Mouse (Mus musculus) neural tube, embryonic 14.5 days (tissue): ENCODE data around the gene Ahctf1. TPM values are rescaled to one million over a fixed set of nuclear protein-coding genes. Genes with fewer than 3 reads are reported as not detected.
"Not testable (repeated sequence)": the region's sequence is repeated elsewhere in the genome, so short reads cannot be mapped to it uniquely, and the experiment has no call there.

ENCODE experiments used
- ATAC-seq: fragments of 200-750 bp; cut with Nextera tagmentation; 2 replicates; pipeline ENCODE4 v1.8.0; 2017; ENCODE audit warnings: low read depth, mild to moderate bottlenecking, moderate TSS enrichment, moderate library complexity
- H3K27ac ChIP-seq: fragments of 300-500 bp; sonication (generic); 2 replicates; pipeline ENCODE4 v1.5.1; 2014; ENCODE audit warnings: low read depth, mild to moderate bottlenecking, control low read depth, low read length, moderate library complexity, mixed read lengths
- H3K27me3 ChIP-seq: fragments of 300-500 bp; sonication (generic); 2 replicates; pipeline ENCODE4 v1.6.1; 2014; ENCODE audit warnings: low read length; ENCODE audit not compliant: control insufficient read depth, insufficient read depth
- H3K36me3 ChIP-seq: fragments of 300-500 bp; sonication (generic); 2 replicates; pipeline ENCODE4 v1.6.1; 2014; ENCODE audit warnings: low read length, mixed read lengths; ENCODE audit not compliant: control insufficient read depth, insufficient read depth
- H3K4me1 ChIP-seq: fragments of 300-500 bp; sonication (generic); 2 replicates; pipeline ENCODE4 v1.6.1; 2014; ENCODE audit warnings: low read length; ENCODE audit not compliant: control insufficient read depth, insufficient read depth
- H3K4me2 ChIP-seq: fragments of 300-500 bp; sonication (generic); 2 replicates; pipeline ENCODE4 v1.6.1; 2014; ENCODE audit warnings: mild to moderate bottlenecking, low read depth, low read length, control low read depth
- H3K4me3 ChIP-seq: fragments of 300-500 bp; sonication (generic); 2 replicates; pipeline ENCODE4 v1.5.1; 2014; ENCODE audit warnings: low read depth, low read length, control low read depth, mixed read lengths
- H3K9ac ChIP-seq: fragments of 300-500 bp; sonication (generic); replicated peaks from 2 replicates; pipeline ENCODE4 v1.6.1; 2014; ENCODE audit warnings: low read depth, mild to moderate bottlenecking, control low read depth, low read length, mixed read lengths
- H3K9me3 ChIP-seq: fragments of 300-500 bp; sonication (generic); 2 replicates; pipeline ENCODE4 v1.6.1; 2016; ENCODE audit warnings: low read length; ENCODE audit not compliant: control insufficient read depth
- WGBS: fragments of 180-500 bp; shearing (Covaris S2); extraction: QIAGEN DNeasy Blood & Tissue Kit; methylation state at CpG from one replicate; pipeline ENCODE4 v1.1.7; 2014; 5-methylcytosine and 5-hydroxymethylcytosine counted together
- polyA plus RNA-seq: library from polyadenylated mRNA; unstranded; fragments of >200 nt; fragmentation: Nextera tagmentation; extraction: Ambion mirVana; gene quantifications from 2 replicates; pipeline ENCODE4 v1.2.1, GENCODE M21; 2014

The Ahctf1 gene
- polyA plus RNA-seq, 1 experiment from 2014 or later: 23.6 TPM

- no peaks in the 10 kb centered on the region for H3K9me3 ChIP-seq
- no peak overlapping the region for H3K4me2 ChIP-seq
- ATAC-seq: no peak
- no peak overlapping the region for H3K27ac ChIP-seq
- WGBS: 42% methylated on average over 15 of the region's 15 CpGs
- H3K4me3 ChIP-seq: no peak overlapping the region
- no peaks in the 10 kb centered on the region for H3K36me3 ChIP-seq
- no peaks in the 10 kb centered on the region for H3K4me1 ChIP-seq
- no peak overlapping the region for H3K9ac ChIP-seq
- H3K27me3 ChIP-seq: no peaks in the 10 kb centered on the region
These were observed 68.7 kb downstream of the Ahctf1 start for GRCm38 (mm10) chr1:179734500-179735474.

- Histone ChIP-seq H3K27ac (no peak overlapping the region), H3K36me3 (no peaks in the 10 kb centered on the region), H3K4me3 (no peak overlapping the region), H3K9me3 (no peaks in the 10 kb centered on the region), H3K4me2 (no peak overlapping the region), H3K4me1 (no peaks in the 10 kb centered on the region), H3K9ac (no peak overlapping the region), H3K27me3 (no peaks in the 10 kb centered on the region)
- ATAC-seq: no peak
- 96% methylated on average over 3 of the region's 3 CpGs for WGBS
These were observed 72.1 kb downstream of the Ahctf1 start for GRCm38 (mm10) chr1:179731391-179731790.

GRCm38 (mm10) chr1:179728661-179729060 is 74.8 kb downstream of the Ahctf1 start:
- H3K9ac ChIP-seq: no peak overlapping the region
- H3K4me2 ChIP-seq: no peak overlapping the region
- H3K4me3 ChIP-seq: no peak overlapping the region
- no peaks in the 10 kb centered on the region for H3K36me3 ChIP-seq
- H3K9me3 ChIP-seq: no peaks in the 10 kb centered on the region
- ATAC-seq: no peak
- H3K27me3 ChIP-seq: no peaks in the 10 kb centered on the region
- H3K4me1 ChIP-seq: no peaks in the 10 kb centered on the region
- 89% methylated on average over 10 of the region's 10 CpGs for WGBS
- no peak overlapping the region for H3K27ac ChIP-seq

- no peak overlapping the region for H3K4me3 ChIP-seq
- H3K9ac ChIP-seq: no peak overlapping the region
- H3K36me3 ChIP-seq: no peaks in the 10 kb centered on the region
- no peak for ATAC-seq
- no peaks in the 10 kb centered on the region for H3K9me3 ChIP-seq
- no peaks in the 10 kb centered on the region for H3K4me1 ChIP-seq
- no peak overlapping the region for H3K4me2 ChIP-seq
- H3K27ac ChIP-seq: no peak overlapping the region
- H3K27me3 ChIP-seq: no peaks in the 10 kb centered on the region
- 31% methylated on average over 8 of the region's 8 CpGs for WGBS
These were observed 80.5 kb downstream of the Ahctf1 start for GRCm38 (mm10) chr1:179722811-179723469.

GRCm38 (mm10) chr1:179715786-179716185 is 87.7 kb downstream of the Ahctf1 start:
- WGBS: 95% methylated on average over 4 of the region's 4 CpGs
- Histone ChIP-seq H3K27me3 (no peaks in the 10 kb centered on the region), H3K9me3 (no peaks in the 10 kb centered on the region), H3K9ac (no peak overlapping the region), H3K4me3 (no peak overlapping the region), H3K36me3 (no peaks in the 10 kb centered on the region), H3K4me1 (no peaks in the 10 kb centered on the region), H3K4me2 (no peak overlapping the region), H3K27ac (no peak overlapping the region)
- no peak for ATAC-seq

- not testable (repeated sequence) for ATAC-seq, H3K4me1 ChIP-seq, H3K4me3 ChIP-seq, H3K9me3 ChIP-seq, H3K27ac ChIP-seq, H3K4me2 ChIP-seq, H3K9ac ChIP-seq, H3K27me3 ChIP-seq, H3K36me3 ChIP-seq
- WGBS: 100% methylated on average over 2 of the region's 4 CpGs
These were observed 88.2 kb downstream of the Ahctf1 start for GRCm38 (mm10) chr1:179715289-179715688.

- Histone ChIP-seq H3K9ac (no peak overlapping the region), H3K4me2 (no peak overlapping the region), H3K4me3 (no peak overlapping the region), H3K36me3 (no peaks in the 10 kb centered on the region), H3K9me3 (no peaks in the 10 kb centered on the region), H3K4me1 (no peaks in the 10 kb centered on the region), H3K27me3 (no peaks in the 10 kb centered on the region), H3K27ac (no peak overlapping the region)
- no peak for ATAC-seq
- WGBS: 82% methylated on average over 3 of the region's 3 CpGs
These were observed 90.1 kb downstream of the Ahctf1 start for GRCm38 (mm10) chr1:179713367-179713766.

GRCm38 (mm10) chr1:179712658-179713057 is 90.8 kb downstream of the Ahctf1 start:
- Histone ChIP-seq H3K9ac (no peak overlapping the region), H3K9me3 (no peaks in the 10 kb centered on the region), H3K27ac (no peak overlapping the region), H3K4me3 (no peak overlapping the region), H3K4me1 (no peaks in the 10 kb centered on the region), H3K27me3 (no peaks in the 10 kb centered on the region), H3K4me2 (no peak overlapping the region), H3K36me3 (no peaks in the 10 kb centered on the region)
- no peak for ATAC-seq
- WGBS: 88% methylated on average over 7 of the region's 7 CpGs

- WGBS: 86% methylated on average over 5 of the region's 5 CpGs
- Histone ChIP-seq H3K9me3 (no peaks in the 10 kb centered on the region), H3K27ac (no peak overlapping the region), H3K36me3 (no peaks in the 10 kb centered on the region), H3K4me2 (no peak overlapping the region), H3K4me1 (no peaks in the 10 kb centered on the region), H3K27me3 (no peaks in the 10 kb centered on the region), H3K4me3 (no peak overlapping the region), H3K9ac (no peak overlapping the region)
- ATAC-seq: no peak
These were observed 92.7 kb downstream of the Ahctf1 start for GRCm38 (mm10) chr1:179710739-179711138.
